Mouse (Mus musculus): ENCODE data around the gene Ndufv3. TPM values are rescaled to one million over a fixed set of nuclear protein-coding genes. Genes with fewer than 3 reads are reported as not detected.

The Ndufv3 gene
- total RNA-seq (2023): 95.1 TPM

GRCm38 (mm10) chr17:31519946-31520838 is at the start of gene Ndufv3, which contains the start of gene Wdr4:
Gene Ndufv3, plus strand, starts transcription at chr17:31520115.
Gene Wdr4, minus strand, starts transcription at chr17:31519980.

GRCm38 (mm10) chr17:31564015-31564857 is 44.3 kb downstream of the Ndufv3 start, which contains the start of gene Pknox1:
Gene Pknox1, plus strand, starts transcription at chr17:31564734.

Other genes starting within 250 kb of the Ndufv3 start
- not detected for gene Rsph1, start 242.7 kb upstream of the Ndufv3 start, total RNA-seq (2023)
- gene Slc37a1, start 233.3 kb upstream of the Ndufv3 start, total RNA-seq (2023): 68.3 TPM
- gene Pde9a, start 133.9 kb upstream of the Ndufv3 start, total RNA-seq (2023): 1.2 TPM
- gene Wdr4, start 135 bp upstream of the Ndufv3 start, total RNA-seq (2023): 47.8 TPM
- 68.8 TPM for gene Pknox1, start 44.6 kb downstream of the Ndufv3 start, total RNA-seq (2023)
- gene Cbs, start 117.1 kb downstream of the Ndufv3 start, total RNA-seq (2023): not detected
- 381 TPM for gene U2af1, start 138.8 kb downstream of the Ndufv3 start, total RNA-seq (2023)
- not detected for gene Cryaa, start 157.7 kb downstream of the Ndufv3 start, total RNA-seq (2023)

Data from CD4-positive naive resting alpha-beta T cell, adult 76 days (primary cell).